Mouse (Mus musculus) embryonic facial prominence, embryonic 15.5 days (tissue): ENCODE results near the gene Tle1. TPM values are rescaled to one million over a fixed set of nuclear protein-coding genes. Genes with fewer than 3 reads are reported as not detected.
A peak's percentile ranks its signal among the peaks of the same experiment; 100 is the strongest.

Source experiments
- ATAC-seq: fragments of 200-750 bp; cut with Nextera tagmentation; 2 replicates; pipeline ENCODE4 v1.8.0; 2017; ENCODE audit warnings: low read depth, moderate TSS enrichment; ENCODE audit not compliant: insufficient number of reproducible peaks, low FRiP score, low TSS enrichment
- H3K27ac ChIP-seq: fragments of 300-500 bp; sonication (generic); replicated peaks from 2 replicates; pipeline ENCODE4 v1.5.1; 2015; ENCODE audit warnings: mild to moderate bottlenecking, inconsistent platforms
- H3K27me3 ChIP-seq: fragments of 300-500 bp; sonication (generic); 2 replicates; pipeline ENCODE4 v1.6.1; 2015; ENCODE audit warnings: inconsistent platforms
- H3K36me3 ChIP-seq: fragments of 300-500 bp; sonication (generic); 2 replicates; pipeline ENCODE4 v1.6.1; 2015; ENCODE audit warnings: mild to moderate bottlenecking, inconsistent platforms
- H3K4me1 ChIP-seq: fragments of 300-500 bp; sonication (generic); 2 replicates; pipeline ENCODE4 v1.6.1; 2015; ENCODE audit warnings: inconsistent platforms
- H3K4me2 ChIP-seq: fragments of 300-500 bp; sonication (generic); replicated peaks from 2 replicates; pipeline ENCODE4 v1.6.1; 2015; ENCODE audit warnings: mild to moderate bottlenecking, inconsistent platforms
- H3K4me3 ChIP-seq: fragments of 300-500 bp; sonication (generic); replicated peaks from 2 replicates; pipeline ENCODE4 v1.5.1; 2015; ENCODE audit warnings: mild to moderate bottlenecking, inconsistent platforms
- H3K9ac ChIP-seq: fragments of 300-500 bp; sonication (generic); 2 replicates; pipeline ENCODE4 v1.6.1; 2015; ENCODE audit warnings: inconsistent platforms
- H3K9me3 ChIP-seq: fragments of 300-500 bp; sonication (generic); replicated peaks from 2 replicates; pipeline ENCODE4 v1.6.1; 2016; ENCODE audit warnings: inconsistent platforms
- WGBS: fragments of 180-500 bp; shearing (Covaris S2); methylation state at CpG from one replicate; pipeline ENCODE4 v1.1.7; 2015; 5-methylcytosine and 5-hydroxymethylcytosine counted together
- polyA plus RNA-seq: library from polyadenylated mRNA; unstranded; fragments of >200 nt; fragmentation: Nextera tagmentation; extraction: Ambion mirVana; gene quantifications from 2 replicates; pipeline ENCODE4 v1.2.1, GENCODE M21; 2015

Gene Tle1
- polyA plus RNA-seq, 1 experiment from 2014 or later = 28.9 TPM

DNA sequence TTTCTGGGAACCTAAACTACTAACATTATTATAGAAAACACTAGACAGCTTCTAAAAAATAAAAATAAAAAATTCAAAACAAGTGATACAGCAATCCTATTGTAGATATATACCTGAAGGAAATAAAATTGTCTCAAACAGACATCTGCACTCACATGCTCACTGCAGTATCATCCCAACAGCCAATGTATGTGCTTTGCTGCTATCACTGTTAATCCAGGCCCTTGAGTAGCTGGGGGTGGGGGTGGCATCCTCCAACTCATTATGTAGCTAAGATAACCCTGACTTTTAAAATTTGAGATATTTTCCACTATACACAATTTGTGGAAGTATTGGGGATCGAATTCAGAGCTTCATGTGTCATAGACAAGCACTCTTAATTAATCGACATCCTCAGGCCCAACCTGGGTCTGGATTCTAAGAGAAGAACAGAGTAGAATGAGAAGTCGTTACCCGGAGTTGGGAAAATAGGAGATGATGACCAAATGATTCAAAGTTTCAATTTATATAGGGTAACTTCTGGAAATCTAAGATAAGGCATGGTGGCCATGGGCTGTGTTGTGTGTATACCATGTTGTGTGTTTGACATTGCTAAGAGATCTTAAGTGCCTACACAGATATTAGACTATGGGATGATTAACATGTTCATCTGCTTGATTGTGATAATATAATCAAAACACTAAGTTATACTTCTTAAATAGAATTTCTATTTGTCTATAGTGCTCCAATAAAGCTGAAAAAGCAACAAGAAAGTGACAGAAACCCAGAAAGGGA, 38.1 kb downstream of the Tle1 start:
- H3K27ac ChIP-seq = no peak overlapping the region
- ATAC-seq = no peak
- no peaks in the 10 kb centered on the region for H3K27me3 ChIP-seq
- H3K36me3 ChIP-seq = peaks cover 20% of the 10 kb centered on the region
- no peaks in the 10 kb centered on the region for H3K9me3 ChIP-seq
- no peak overlapping the region for H3K4me3 ChIP-seq
- 94% methylated on average over 4 of the region's 4 CpGs for WGBS
- H3K4me2 ChIP-seq = no peak overlapping the region
- H3K4me1 ChIP-seq = peaks cover 5% of the 10 kb centered on the region; the same call in 1 of the 2 replicates
- no peak overlapping the region for H3K9ac ChIP-seq

DNA sequence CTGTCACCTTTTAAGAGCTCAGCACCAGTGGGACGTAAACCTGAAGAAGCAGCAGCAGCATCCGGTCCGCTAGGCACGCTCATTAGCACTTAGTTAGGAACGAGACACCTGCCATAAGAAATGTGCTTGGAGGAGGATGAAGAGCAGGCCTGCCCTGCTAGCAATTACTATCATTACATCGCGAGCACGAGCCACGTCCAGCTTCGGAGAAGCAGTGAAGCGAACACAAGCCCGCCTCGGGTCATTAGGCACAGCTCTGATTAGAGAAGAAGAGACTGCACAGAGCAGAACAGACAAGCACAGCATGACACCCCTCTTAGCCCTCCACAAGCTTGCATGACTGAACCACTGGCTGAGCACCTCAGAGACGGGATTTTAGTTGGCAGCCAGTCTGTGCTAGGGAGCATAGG, 40.6 kb downstream of the Tle1 start:
- no peak overlapping the region for H3K4me3 ChIP-seq
- H3K27ac ChIP-seq = no peak overlapping the region
- no peak for ATAC-seq
- whole genome bisulfite sequencing = 57% methylated on average over 14 of the region's 14 CpGs
- H3K27me3 ChIP-seq = no peaks in the 10 kb centered on the region
- no peaks in the 10 kb centered on the region for H3K4me1 ChIP-seq
- H3K36me3 ChIP-seq = peaks cover 22% of the 10 kb centered on the region
- H3K9ac ChIP-seq = no peak overlapping the region
- no peak overlapping the region for H3K4me2 ChIP-seq
- no peaks in the 10 kb centered on the region for H3K9me3 ChIP-seq

DNA sequence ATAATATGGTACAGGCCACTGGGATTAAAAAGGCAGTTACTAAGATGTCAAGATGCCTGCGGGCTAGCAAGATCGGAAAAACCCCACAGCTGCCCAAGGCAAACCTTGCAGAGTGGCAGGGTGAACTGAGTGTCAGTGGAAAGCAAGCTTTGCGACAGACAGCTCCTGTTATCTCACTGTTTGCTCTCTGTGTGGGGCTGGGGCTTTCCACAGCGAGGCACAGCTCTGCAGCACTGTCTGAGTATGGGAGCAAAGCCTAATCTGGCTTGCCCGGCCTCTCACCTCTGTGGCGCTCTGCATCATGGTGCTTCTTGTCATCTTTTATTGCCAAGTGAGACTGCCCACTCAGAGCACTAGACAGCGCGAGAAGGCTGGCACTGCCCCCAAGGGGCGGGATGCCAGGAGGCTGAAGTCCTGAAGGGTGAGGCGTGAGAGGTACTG, 42.8 kb downstream of the Tle1 start:
- Histone ChIP-seq H3K27me3 (no peaks in the 10 kb centered on the region), H3K27ac (no peak overlapping the region), H3K4me1 (no peaks in the 10 kb centered on the region), H3K36me3 (peaks cover 13% of the 10 kb centered on the region; the same call in 1 of the 2 replicates), H3K9me3 (no peaks in the 10 kb centered on the region), H3K4me2 (no peak overlapping the region), H3K4me3 (no peak overlapping the region), H3K9ac (no peak overlapping the region)
- ATAC-seq = no peak
- WGBS = 70% methylated on average over 10 of the region's 10 CpGs

DNA sequence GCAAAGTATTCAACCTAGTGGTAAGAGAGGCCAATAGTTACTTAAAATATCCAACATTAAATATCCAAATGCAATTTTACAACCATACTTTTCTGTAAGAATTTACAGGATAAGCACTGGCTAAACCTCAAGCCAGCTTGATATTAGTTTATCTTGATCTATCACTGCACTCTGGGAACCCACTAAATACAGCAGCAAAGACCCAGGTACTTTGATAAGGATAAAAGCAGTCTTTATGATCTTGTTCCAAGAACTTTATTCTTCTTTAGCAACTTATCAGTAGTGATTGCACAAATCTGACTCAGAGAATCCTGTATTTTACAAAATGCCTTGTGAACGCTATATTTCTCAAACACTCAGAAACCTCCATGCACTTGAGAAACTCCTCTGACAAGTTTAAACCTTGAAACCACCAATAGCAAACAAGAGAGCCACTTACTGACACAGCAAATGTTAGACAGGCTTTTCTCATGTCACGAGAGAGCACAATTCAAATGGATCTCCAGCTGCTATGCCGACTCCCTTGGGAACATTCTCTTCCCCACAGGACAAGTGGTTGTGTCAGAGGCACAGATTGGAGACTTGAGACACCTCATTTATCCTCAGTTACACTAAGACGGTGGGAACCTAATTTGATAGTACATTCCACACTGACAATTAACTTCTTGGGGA, 50.1 kb downstream of the Tle1 start:
- Histone ChIP-seq H3K27ac (no peak overlapping the region), H3K9me3 (no peaks in the 10 kb centered on the region), H3K36me3 (no peaks in the 10 kb centered on the region; the same call in 1 of the 2 replicates), H3K4me3 (no peak overlapping the region), H3K9ac (no peak overlapping the region), H3K4me2 (no peak overlapping the region), H3K4me1 (no peaks in the 10 kb centered on the region), H3K27me3 (no peaks in the 10 kb centered on the region)
- 55% methylated on average over 4 of the region's 4 CpGs for WGBS
- no peak for ATAC-seq

GRCm38 (mm10) chr4:72146003-72146402, 54.7 kb downstream of the Tle1 start:
- WGBS = 39% methylated on average over 2 of the region's 2 CpGs
- H3K9me3 ChIP-seq = no peaks in the 10 kb centered on the region
- H3K27me3 ChIP-seq = no peaks in the 10 kb centered on the region
- no peaks in the 10 kb centered on the region for H3K4me1 ChIP-seq
- H3K4me2 ChIP-seq = no peak overlapping the region
- no peak for ATAC-seq
- H3K4me3 ChIP-seq = no peak overlapping the region
- no peak overlapping the region for H3K27ac ChIP-seq
- H3K36me3 ChIP-seq = peaks cover 14% of the 10 kb centered on the region; the same call in 1 of the 2 replicates
- no peak overlapping the region for H3K9ac ChIP-seq

GRCm38 (mm10) chr4:72144541-72144940, 56.2 kb downstream of the Tle1 start:
- Histone ChIP-seq H3K4me3 (no peak overlapping the region), H3K9me3 (no peaks in the 10 kb centered on the region), H3K36me3 (peaks cover 28% of the 10 kb centered on the region), H3K27ac (no peak overlapping the region), H3K9ac (no peak overlapping the region), H3K27me3 (no peaks in the 10 kb centered on the region), H3K4me1 (no peaks in the 10 kb centered on the region), H3K4me2 (no peak overlapping the region)
- WGBS = 63% methylated on average over 2 of the region's 2 CpGs
- ATAC-seq = no peak

GRCm38 (mm10) chr4:72140706-72141105, 60.0 kb downstream of the Tle1 start:
- H3K27ac ChIP-seq = no peak overlapping the region
- H3K9ac ChIP-seq = no peak overlapping the region
- ATAC-seq = no peak
- no peaks in the 10 kb centered on the region for H3K4me1 ChIP-seq
- no peak overlapping the region for H3K4me2 ChIP-seq
- peaks cover 60% of the 10 kb centered on the region for H3K36me3 ChIP-seq
- H3K27me3 ChIP-seq = no peaks in the 10 kb centered on the region
- H3K9me3 ChIP-seq = no peaks in the 10 kb centered on the region
- H3K4me3 ChIP-seq = no peak overlapping the region
- 75% methylated on average over 3 of the region's 3 CpGs for WGBS

GRCm38 (mm10) chr4:72139475-72140120, 61.1 kb downstream of the Tle1 start:
- no peaks in the 10 kb centered on the region for H3K4me1 ChIP-seq
- H3K9ac ChIP-seq = no peak overlapping the region
- WGBS = 82% methylated on average over 11 of the region's 11 CpGs
- no peak overlapping the region for H3K27ac ChIP-seq
- H3K4me2 ChIP-seq = no peak overlapping the region
- no peak overlapping the region for H3K4me3 ChIP-seq
- H3K27me3 ChIP-seq = no peaks in the 10 kb centered on the region
- peaks cover 66% of the 10 kb centered on the region for H3K36me3 ChIP-seq
- ATAC-seq = no peak
- no peaks in the 10 kb centered on the region for H3K9me3 ChIP-seq

DNA sequence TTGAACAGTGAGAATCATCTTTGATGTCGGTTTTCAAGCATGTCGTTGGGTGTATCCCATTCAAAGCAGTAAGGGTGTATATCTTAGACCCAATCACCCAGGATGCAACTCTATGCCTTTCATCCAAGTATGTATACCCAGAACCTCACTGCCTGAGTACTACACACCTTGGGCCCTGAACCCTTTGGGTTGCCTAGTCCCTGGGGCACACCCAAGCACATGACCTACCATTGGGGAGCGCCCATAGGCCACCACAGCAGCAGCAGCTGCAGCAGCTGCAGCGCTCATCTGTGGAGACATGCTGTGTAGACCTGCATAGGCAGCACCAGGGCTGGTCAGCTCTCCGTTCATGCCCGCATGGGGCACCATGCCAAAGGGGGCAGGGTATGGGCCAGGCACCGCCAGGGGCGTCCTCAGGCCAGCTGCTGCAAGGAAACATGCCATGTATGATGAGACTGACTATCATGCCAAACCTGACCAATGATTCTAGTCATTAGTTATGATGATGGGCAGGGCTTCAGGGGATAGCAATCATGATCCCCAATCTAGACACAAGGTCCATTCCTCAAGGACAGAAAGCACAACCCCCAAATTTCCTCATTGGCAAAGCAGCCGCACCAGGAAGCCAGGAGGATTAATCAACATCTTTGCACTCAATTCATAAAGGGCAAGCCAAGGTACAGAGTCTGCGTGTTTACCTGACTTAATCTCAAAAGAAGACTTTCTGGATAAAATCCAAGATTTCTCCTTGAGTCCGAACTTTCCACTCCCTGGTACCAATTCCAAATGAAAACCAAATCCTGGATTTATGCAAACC, 62.2 kb downstream of the Tle1 start:
- H3K9ac ChIP-seq = no peak overlapping the region
- H3K27me3 ChIP-seq = no peaks in the 10 kb centered on the region
- H3K9me3 ChIP-seq = no peaks in the 10 kb centered on the region
- no peak overlapping the region for H3K4me3 ChIP-seq
- H3K36me3 ChIP-seq = peaks cover 69% of the 10 kb centered on the region
- no peak overlapping the region for H3K27ac ChIP-seq
- ATAC-seq = peak; percentile 43; the same call in 1 of the 2 replicates
- no peak overlapping the region for H3K4me2 ChIP-seq
- WGBS = 92% methylated on average over 11 of the region's 11 CpGs
- H3K4me1 ChIP-seq = no peaks in the 10 kb centered on the region

GRCm38 (mm10) chr4:72132646-72133045, 68.1 kb downstream of the Tle1 start:
- peaks cover 44% of the 10 kb centered on the region for H3K36me3 ChIP-seq
- no peak overlapping the region for H3K4me2 ChIP-seq
- 75% methylated on average over 3 of the region's 3 CpGs for WGBS
- H3K4me1 ChIP-seq = no peaks in the 10 kb centered on the region
- no peaks in the 10 kb centered on the region for H3K9me3 ChIP-seq
- H3K9ac ChIP-seq = no peak overlapping the region
- H3K4me3 ChIP-seq = no peak overlapping the region
- no peak for ATAC-seq
- H3K27ac ChIP-seq = no peak overlapping the region
- no peaks in the 10 kb centered on the region for H3K27me3 ChIP-seq

GRCm38 (mm10) chr4:72127596-72127995, 73.1 kb downstream of the Tle1 start:
- Histone ChIP-seq H3K36me3 (peaks cover 46% of the 10 kb centered on the region), H3K9me3 (no peaks in the 10 kb centered on the region), H3K4me3 (no peak overlapping the region), H3K9ac (no peak overlapping the region), H3K27ac (no peak overlapping the region), H3K27me3 (no peaks in the 10 kb centered on the region), H3K4me2 (no peak overlapping the region), H3K4me1 (no peaks in the 10 kb centered on the region)
- no peak for ATAC-seq
- 66% methylated on average over 2 of the region's 2 CpGs for WGBS
